Mouse (Mus musculus) heart, embryonic 16.5 days (tissue): ENCODE results near the gene Naaladl2. TPM values are rescaled to one million over a fixed set of nuclear protein-coding genes. Genes with fewer than 3 reads are reported as not detected.

Source experiments
- ATAC-seq: fragments of 200-750 bp; cut with Nextera tagmentation; replicated peaks from 2 replicates; pipeline ENCODE4 v1.8.0; 2017; ENCODE audit warnings: moderate number of reproducible peaks; ENCODE audit not compliant: insufficient read depth, low FRiP score; ENCODE audit errors: extremely low read depth
- H3K27ac ChIP-seq: fragments of 300-500 bp; sonication (generic); 2 replicates; pipeline ENCODE4 v1.5.1; 2014; ENCODE audit warnings: mild to moderate bottlenecking, low read length, control low read depth, moderate library complexity
- H3K27me3 ChIP-seq: fragments of 300-500 bp; sonication (generic); 2 replicates; pipeline ENCODE4 v1.6.1; 2014; ENCODE audit warnings: low read length, mixed read lengths; ENCODE audit not compliant: control insufficient read depth, insufficient read depth
- H3K36me3 ChIP-seq: fragments of 300-500 bp; sonication (generic); 2 replicates; pipeline ENCODE4 v1.6.1; 2014; ENCODE audit not compliant: control insufficient read depth, insufficient read depth
- H3K4me1 ChIP-seq: fragments of 300-500 bp; sonication (generic); 2 replicates; pipeline ENCODE4 v1.6.1; 2014; ENCODE audit warnings: low read length, mixed read lengths; ENCODE audit not compliant: control insufficient read depth, insufficient read depth
- H3K4me2 ChIP-seq: fragments of 300-500 bp; sonication (generic); 2 replicates; pipeline ENCODE4 v1.6.1; 2014; ENCODE audit warnings: low read depth, mild to moderate bottlenecking, control low read depth, low read length
- H3K4me3 ChIP-seq: fragments of 300-500 bp; sonication (generic); 2 replicates; pipeline ENCODE4 v1.5.1; 2014; ENCODE audit warnings: mild to moderate bottlenecking, control low read depth, low read length
- H3K9ac ChIP-seq: fragments of 300-500 bp; sonication (generic); 2 replicates; pipeline ENCODE4 v1.6.1; 2014; ENCODE audit warnings: low read length, control low read depth
- H3K9me3 ChIP-seq: fragments of 300-500 bp; sonication (generic); replicated peaks from 2 replicates; pipeline ENCODE4 v1.6.1; 2016; ENCODE audit warnings: low read length; ENCODE audit not compliant: control insufficient read depth
- WGBS: fragments of 180-500 bp; shearing (Covaris S2); extraction: QIAGEN DNeasy Blood & Tissue Kit; methylation state at CpG from one replicate; pipeline ENCODE4 v1.1.7; 2014; 5-methylcytosine and 5-hydroxymethylcytosine counted together
- polyA plus RNA-seq: library from polyadenylated mRNA; unstranded; fragments of >200 nt; fragmentation: Nextera tagmentation; extraction: Ambion mirVana; gene quantifications from 2 replicates; pipeline ENCODE4 v1.2.1, GENCODE M21; 2015

Naaladl2 gene
- polyA plus RNA-seq, 1 experiment from 2014 or later, result 2.5 TPM

DNA sequence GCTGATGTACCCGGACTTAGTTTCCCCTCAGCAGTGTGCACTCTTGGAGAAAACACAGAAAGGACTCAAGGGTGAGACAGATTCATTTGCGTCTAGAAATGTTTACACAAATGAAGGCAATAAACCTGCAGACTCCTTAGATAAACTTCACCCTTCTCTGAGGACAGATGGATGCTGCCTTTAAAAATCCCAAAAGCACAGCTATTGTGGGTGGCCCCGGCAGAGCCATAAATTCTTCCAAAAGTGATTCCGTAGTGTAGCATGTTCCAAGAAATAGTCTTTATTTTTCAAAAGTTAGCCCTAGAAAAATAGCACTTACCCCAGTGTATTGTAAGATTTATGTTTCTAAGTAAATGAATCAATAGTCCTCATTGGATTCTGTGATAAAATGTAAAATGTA, 31.0 kb downstream of the Naaladl2 start:
- Histone ChIP-seq H3K27me3 (no peaks in the 10 kb centered on the region), H3K4me1 (peaks cover 5% of the 10 kb centered on the region; the same call in 1 of the 2 replicates), H3K9me3 (no peaks in the 10 kb centered on the region), H3K36me3 (no peaks in the 10 kb centered on the region), H3K4me3 (no peak overlapping the region), H3K27ac (no peak overlapping the region), H3K9ac (no peak overlapping the region), H3K4me2 (no peak overlapping the region)
- ATAC-seq, result no peak
- 81% methylated on average over 4 of the region's 4 CpGs for WGBS

DNA sequence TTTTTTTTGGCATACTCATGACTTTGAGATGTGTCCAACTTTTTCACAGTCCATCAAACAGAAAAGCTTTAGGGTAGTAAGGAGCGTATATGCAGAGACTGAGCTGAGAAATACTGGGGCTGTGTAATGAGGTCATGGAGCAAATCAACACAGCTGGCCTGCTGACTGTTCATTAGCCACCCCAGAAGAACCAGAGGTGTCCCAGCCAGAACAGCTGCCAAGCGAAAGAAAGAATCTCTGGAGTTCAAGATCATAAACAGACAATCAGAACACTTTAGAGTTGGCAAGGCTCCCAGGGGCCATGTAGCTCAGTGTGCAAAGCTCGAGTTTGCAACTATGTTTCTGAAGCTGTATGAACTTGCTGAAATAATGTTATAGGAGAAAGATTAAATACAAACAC, 35.1 kb downstream of the Naaladl2 start:
- 13% methylated on average over 3 of the region's 3 CpGs for WGBS
- ATAC-seq, result peak; percentile 86

DNA sequence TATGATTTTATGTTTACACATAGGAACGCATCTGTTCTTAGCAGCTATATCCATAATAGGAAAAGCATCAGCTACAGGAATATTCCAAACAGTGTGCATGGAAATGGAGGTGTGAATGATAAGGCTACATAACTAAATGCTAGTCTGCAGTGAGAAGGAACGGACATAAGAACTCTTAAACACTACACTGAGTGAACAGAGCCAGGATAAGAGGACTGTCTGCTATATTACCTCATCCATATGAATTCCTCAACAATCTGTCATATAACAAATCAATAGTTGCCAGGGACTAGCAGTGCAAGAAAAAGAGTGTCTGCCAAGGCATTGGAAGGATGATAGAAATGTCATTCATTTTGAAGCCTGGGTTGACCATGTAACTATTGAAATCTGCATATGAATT, 51.1 kb downstream of the Naaladl2 start:
- Histone ChIP-seq H3K4me2 (no peak overlapping the region), H3K27me3 (no peaks in the 10 kb centered on the region), H3K36me3 (no peaks in the 10 kb centered on the region), H3K4me1 (no peaks in the 10 kb centered on the region), H3K27ac (no peak overlapping the region), H3K9ac (no peak overlapping the region), H3K4me3 (no peak overlapping the region), H3K9me3 (no peaks in the 10 kb centered on the region)
- 66% methylated on average over 2 of the region's 2 CpGs for WGBS
- ATAC-seq, result no peak

More for the DNA sequence above, 35.1 kb downstream of the Naaladl2 start:
- no peaks in the 10 kb centered on the region for H3K9me3 ChIP-seq
- peaks cover 5% of the 10 kb centered on the region; the same call in 1 of the 2 replicates for H3K4me1 ChIP-seq
- no peak overlapping the region for H3K4me2 ChIP-seq
- H3K4me3 ChIP-seq, result no peak overlapping the region
- H3K27me3 ChIP-seq, result no peaks in the 10 kb centered on the region
- no peak overlapping the region for H3K9ac ChIP-seq
- no peak overlapping the region for H3K27ac ChIP-seq
- no peaks in the 10 kb centered on the region for H3K36me3 ChIP-seq

- H3K36me3 ChIP-seq, result no peaks in the 10 kb centered on the region
- 77% methylated on average over 1 of the region's 1 CpGs for WGBS
- no peak overlapping the region for H3K4me3 ChIP-seq
- H3K4me2 ChIP-seq, result no peak overlapping the region
- H3K27ac ChIP-seq, result no peak overlapping the region
- no peaks in the 10 kb centered on the region for H3K9me3 ChIP-seq
- H3K27me3 ChIP-seq, result no peaks in the 10 kb centered on the region
- H3K4me1 ChIP-seq, result no peaks in the 10 kb centered on the region
- no peak for ATAC-seq
- H3K9ac ChIP-seq, result no peak overlapping the region
Observed at GRCm38 (mm10) chr3:25075785-25076184, 68.3 kb downstream of the Naaladl2 start.

- Histone ChIP-seq H3K4me1 (no peaks in the 10 kb centered on the region), H3K9ac (no peak overlapping the region), H3K27ac (no peak overlapping the region), H3K4me3 (no peak overlapping the region), H3K4me2 (no peak overlapping the region), H3K27me3 (no peaks in the 10 kb centered on the region), H3K36me3 (no peaks in the 10 kb centered on the region), H3K9me3 (no peaks in the 10 kb centered on the region)
- 69% methylated on average over 4 of the region's 4 CpGs for WGBS
- no peak for ATAC-seq
Observed at GRCm38 (mm10) chr3:25074266-25074665, 69.8 kb downstream of the Naaladl2 start.

GRCm38 (mm10) chr3:25073821-25074220, 70.2 kb downstream of the Naaladl2 start:
- Histone ChIP-seq H3K4me3 (no peak overlapping the region), H3K4me1 (no peaks in the 10 kb centered on the region), H3K9ac (no peak overlapping the region), H3K27me3 (no peaks in the 10 kb centered on the region), H3K27ac (no peak overlapping the region), H3K4me2 (no peak overlapping the region), H3K9me3 (no peaks in the 10 kb centered on the region), H3K36me3 (no peaks in the 10 kb centered on the region)
- 82% methylated on average over 6 of the region's 6 CpGs for WGBS
- no peak for ATAC-seq

- no peak overlapping the region for H3K27ac ChIP-seq
- H3K27me3 ChIP-seq, result no peaks in the 10 kb centered on the region
- WGBS, result 70% methylated on average over 4 of the region's 4 CpGs
- no peak for ATAC-seq
- H3K4me1 ChIP-seq, result no peaks in the 10 kb centered on the region
- no peaks in the 10 kb centered on the region for H3K9me3 ChIP-seq
- H3K36me3 ChIP-seq, result no peaks in the 10 kb centered on the region
- no peak overlapping the region for H3K4me3 ChIP-seq
- no peak overlapping the region for H3K9ac ChIP-seq
- no peak overlapping the region for H3K4me2 ChIP-seq
Observed at GRCm38 (mm10) chr3:25063217-25063616, 80.8 kb downstream of the Naaladl2 start.

- Histone ChIP-seq H3K27me3 (no peaks in the 10 kb centered on the region), H3K9ac (no peak overlapping the region), H3K4me1 (no peaks in the 10 kb centered on the region), H3K27ac (no peak overlapping the region), H3K4me3 (no peak overlapping the region), H3K36me3 (no peaks in the 10 kb centered on the region), H3K4me2 (no peak overlapping the region), H3K9me3 (no peaks in the 10 kb centered on the region)
- WGBS, result 27% methylated on average over 2 of the region's 2 CpGs
- no peak for ATAC-seq
Observed at GRCm38 (mm10) chr3:25052975-25053374, 91.1 kb downstream of the Naaladl2 start.

DNA sequence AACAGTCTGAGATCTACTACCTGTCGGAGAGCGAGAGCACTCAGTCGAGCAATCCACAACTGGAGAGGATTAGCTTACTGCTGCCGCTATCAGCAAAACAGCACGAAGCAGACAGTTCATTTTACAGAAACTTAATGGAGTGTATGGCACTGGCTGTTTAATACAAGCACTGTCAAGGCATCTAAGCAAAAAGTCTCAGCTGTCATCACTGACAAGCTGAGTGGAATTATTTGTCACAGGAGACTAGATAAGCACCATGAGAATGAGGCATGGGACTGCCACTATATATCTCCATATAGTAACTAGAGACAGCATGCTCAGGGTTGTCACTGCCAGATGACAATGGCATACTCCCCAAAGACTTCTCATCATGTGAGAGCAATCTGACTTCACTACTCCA, 124.1 kb downstream of the Naaladl2 start:
- Histone ChIP-seq H3K27ac (no peak overlapping the region), H3K4me1 (0 out of 2 replicates have a peak, but pooled peaks cover 3% of the 10 kb centered on the region), H3K4me3 (no peak overlapping the region), H3K9ac (no peak overlapping the region), H3K36me3 (no peaks in the 10 kb centered on the region), H3K4me2 (no peak overlapping the region), H3K9me3 (no peaks in the 10 kb centered on the region), H3K27me3 (no peaks in the 10 kb centered on the region)
- no peak for ATAC-seq
- 24% methylated on average over 5 of the region's 5 CpGs for WGBS

- H3K27me3 ChIP-seq, result no peaks in the 10 kb centered on the region
- no peak overlapping the region for H3K9ac ChIP-seq
- no peak overlapping the region for H3K4me2 ChIP-seq
- no peak overlapping the region for H3K4me3 ChIP-seq
- no peak overlapping the region for H3K27ac ChIP-seq
- no peaks in the 10 kb centered on the region for H3K36me3 ChIP-seq
- no peaks in the 10 kb centered on the region for H3K4me1 ChIP-seq
- 76% methylated on average over 1 of the region's 1 CpGs for WGBS
- ATAC-seq, result no peak
- no peaks in the 10 kb centered on the region for H3K9me3 ChIP-seq
Observed at GRCm38 (mm10) chr3:25010751-25011150, 133.3 kb downstream of the Naaladl2 start.
